Mouse (Mus musculus) G1E (cell line): ENCODE results near the gene 4930469K13Rik. TPM values are rescaled to one million over a fixed set of nuclear protein-coding genes. Genes with fewer than 3 reads are reported as not detected.

ENCODE experiments used
- ATAC-seq: 2 replicates; pipeline ENCODE4 v1.8.0; 2016; ENCODE audit warnings: mild to moderate bottlenecking; ENCODE audit not compliant: insufficient number of reproducible peaks, poor library complexity, low FRiP score, severe bottlenecking; ENCODE audit errors: extremely low read depth
- DNase-seq: peaks from one replicate; pipeline ENCODE4 v3.0.0; 2012; ENCODE audit warnings: low spot score
- H3K27me3 ChIP-seq: 2 replicates; pipeline ENCODE4 v1.6.1; 2012; ENCODE audit warnings: mild to moderate bottlenecking, low read length, inconsistent platforms; ENCODE audit not compliant: insufficient read depth
- H3K36me3 ChIP-seq: replicated peaks from 2 replicates; pipeline ENCODE3; 2012; ENCODE audit warnings: mild to moderate bottlenecking, inconsistent platforms
- H3K4me1 ChIP-seq: 2 replicates; pipeline ENCODE4 v1.6.1; 2012; ENCODE audit warnings: low read depth, low read length, inconsistent platforms, mixed read lengths; ENCODE audit not compliant: insufficient read depth
- H3K4me3 ChIP-seq: 2 replicates; pipeline ENCODE4 v1.5.1; 2012; ENCODE audit warnings: low read depth, mild to moderate bottlenecking, inconsistent platforms, low read length, moderate library complexity, mixed read lengths
- H3K9me3 ChIP-seq: replicated peaks from 2 replicates; pipeline ENCODE4 v1.6.1; 2012; ENCODE audit warnings: inconsistent platforms
- CTCF ChIP-seq: IDR thresholded peaks from 2 replicates; pipeline ENCODE4 v1.5.1; 2012; ENCODE audit warnings: low read depth, low read length, inconsistent platforms, mixed read lengths
- GATA1 ChIP-seq: IDR thresholded peaks from 2 replicates; pipeline ENCODE4 v1.6.1; 2012; ENCODE audit warnings: borderline replicate concordance, low read length, inconsistent platforms, mixed read lengths
- GATA2 ChIP-seq: IDR thresholded peaks from 2 replicates; pipeline ENCODE4 v1.6.1; 2012; ENCODE audit warnings: low read depth, low read length, inconsistent platforms, borderline replicate concordance
- POLR2AphosphoS5 ChIP-seq: IDR thresholded peaks from 2 replicates; pipeline ENCODE4 v1.6.1; 2012; ENCODE audit warnings: low read depth, low read length, inconsistent platforms; ENCODE audit not compliant: insufficient replicate concordance
- TAL1 ChIP-seq: conservative IDR thresholded peaks from 2 replicates; pipeline ENCODE4 v1.6.1; 2012; ENCODE audit warnings: low read depth, low read length, inconsistent platforms, mixed read lengths
- polyA plus RNA-seq: library from polyadenylated mRNA; stranded (reverse); fragments of >175 nt; gene quantifications from 2 replicates; pipeline ENCODE4 v1.2.3, GENCODE M21; 2012
- total RNA-seq, 2 experiments: library from RNA; stranded (forward) in 1 of 2; stranded (reverse) in 1 of 2; fragments of 200-1000 nt in 1 of 2; fragments of >200 nt in 1 of 2; fragmentation: Nextera tagmentation in 1 of 2; gene quantifications; 2 replicates each; pipeline ENCODE4 v1.2.3; 2014 to 2017

Gene 4930469K13Rik
- total and polyA plus RNA-seq, 3 experiments, result not detected

DNA sequence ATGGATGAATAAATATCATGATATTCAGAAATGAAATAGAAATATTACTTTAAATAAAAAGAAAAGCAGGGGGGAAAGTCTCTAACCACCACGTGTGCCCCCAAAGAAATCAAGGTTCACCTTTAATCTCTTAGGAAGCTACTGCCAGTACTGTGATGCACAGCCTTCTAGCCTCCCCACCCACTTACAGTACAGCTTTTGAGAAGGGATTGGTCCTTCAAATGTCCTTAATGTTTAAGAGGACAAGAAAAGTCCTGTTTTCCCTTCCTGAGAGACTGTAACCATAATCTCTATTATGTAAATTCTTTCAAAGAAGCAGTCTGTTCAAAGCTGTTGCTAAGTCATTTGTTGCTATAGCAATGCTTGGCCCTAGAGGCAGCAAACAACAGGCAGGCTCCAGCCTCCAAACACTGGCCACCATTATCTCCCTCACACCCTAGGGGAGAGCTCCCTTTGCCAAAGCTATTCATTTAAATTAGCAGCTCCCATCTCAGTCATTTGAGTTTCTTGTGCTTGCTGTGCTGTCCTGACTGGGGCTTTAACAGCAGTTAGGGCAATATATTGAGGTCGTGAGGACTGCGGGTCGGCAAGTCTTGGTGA is 14.5 kb upstream of the 4930469K13Rik start:
- peaks cover 2% of the 10 kb centered on the region for H3K27me3 ChIP-seq
- no peak for ATAC-seq
- H3K4me1 ChIP-seq, result no peaks in the 10 kb centered on the region

GRCm38 (mm10) chr11:34111940-34112339 is 13.6 kb upstream of the 4930469K13Rik start:
- no peak for TF ChIP-seq TAL1
- no peak for TF ChIP-seq POLR2AphosphoS5
- no peak for TF ChIP-seq GATA2
- no peak for TF ChIP-seq CTCF
- TF ChIP-seq GATA1, result no peak
- peaks cover 2% of the 10 kb centered on the region for H3K27me3 ChIP-seq
- H3K4me1 ChIP-seq, result no peaks in the 10 kb centered on the region
- H3K4me3 ChIP-seq, result no peak overlapping the region
- no peaks in the 10 kb centered on the region for H3K36me3 ChIP-seq
- ATAC-seq (no peak), DNase-seq (no peak)
- H3K9me3 ChIP-seq, result no peaks in the 10 kb centered on the region

More for the DNA sequence above, 14.5 kb upstream of the 4930469K13Rik start:
- DNase-seq, result no peak
- H3K36me3 ChIP-seq, result no peaks in the 10 kb centered on the region
- H3K4me3 ChIP-seq, result no peak overlapping the region
- no peak for TF ChIP-seq POLR2AphosphoS5
- no peaks in the 10 kb centered on the region for H3K9me3 ChIP-seq

DNA sequence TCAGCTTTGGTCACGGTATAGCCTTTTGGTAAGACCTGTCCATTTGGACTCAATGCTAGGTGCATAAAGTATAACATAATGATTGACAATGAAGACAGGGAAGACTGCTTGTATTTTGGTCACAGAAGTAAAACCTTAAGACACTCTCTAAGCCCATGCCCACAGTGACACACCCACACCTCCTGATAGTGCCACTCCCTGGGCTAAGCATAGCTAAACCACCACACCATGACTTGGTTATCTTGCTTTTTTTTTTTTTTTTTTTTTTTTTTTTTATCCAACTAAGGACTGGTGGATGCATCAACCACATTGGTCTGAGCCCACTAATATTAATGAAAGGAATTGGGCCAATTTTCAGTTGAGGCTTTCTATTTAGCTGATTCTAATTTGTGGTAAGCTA is 10.9 kb upstream of the 4930469K13Rik start:
- TF ChIP-seq CTCF (no peak), GATA2 (no peak)
- peaks cover 12% of the 10 kb centered on the region for H3K27me3 ChIP-seq
- no peaks in the 10 kb centered on the region for H3K36me3 ChIP-seq
- no peak overlapping the region for H3K4me3 ChIP-seq
- ATAC-seq (no peak), DNase-seq (no peak)
- H3K4me1 ChIP-seq, result no peaks in the 10 kb centered on the region
- 0 out of 2 replicates have a peak, but pooled peaks cover 3% of the 10 kb centered on the region for H3K9me3 ChIP-seq

DNA sequence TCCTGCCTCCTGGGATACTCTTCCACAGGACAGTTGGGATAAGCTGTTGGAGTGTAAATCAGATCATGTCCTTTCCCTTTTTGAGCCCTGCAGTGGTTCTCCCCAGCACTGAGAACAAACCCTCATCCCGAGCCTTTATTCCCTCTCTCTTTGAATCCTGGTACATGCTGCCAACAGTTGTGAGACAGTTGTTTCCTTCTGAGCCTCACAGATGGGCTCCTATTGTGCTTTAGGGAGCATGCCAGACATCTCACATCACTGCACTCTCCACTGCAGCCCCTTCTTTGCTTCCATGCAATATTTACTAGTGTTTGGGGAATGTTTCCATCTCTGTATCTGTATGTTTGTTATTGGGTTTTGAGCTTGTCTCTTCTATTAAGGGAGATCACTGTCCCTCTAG is 6.6 kb upstream of the 4930469K13Rik start:
- peaks cover 11% of the 10 kb centered on the region; the same call in 1 of the 2 replicates for H3K27me3 ChIP-seq
- H3K9me3 ChIP-seq, result 0 out of 2 replicates have a peak, but pooled peaks cover 5% of the 10 kb centered on the region
- DNase-seq, result no peak
- TF ChIP-seq GATA2, result no peak
- TF ChIP-seq GATA1, result no peak
- TF ChIP-seq TAL1, result no peak
- TF ChIP-seq POLR2AphosphoS5, result no peak
- TF ChIP-seq CTCF, result no peak
- H3K4me1 ChIP-seq, result no peaks in the 10 kb centered on the region
- ATAC-seq, result no peak
- no peaks in the 10 kb centered on the region for H3K36me3 ChIP-seq
- no peak overlapping the region for H3K4me3 ChIP-seq

GRCm38 (mm10) chr11:34101827-34102226 is 3.5 kb upstream of the 4930469K13Rik start:
- Histone ChIP-seq H3K4me1 (no peaks in the 10 kb centered on the region), H3K27me3 (peaks cover 11% of the 10 kb centered on the region; the same call in 1 of the 2 replicates)

GRCm38 (mm10) chr11:34087064-34087463 is 11.3 kb downstream of the 4930469K13Rik start:
- DNase-seq (no peak), ATAC-seq (no peak)
- Histone ChIP-seq H3K27me3 (no peaks in the 10 kb centered on the region), H3K36me3 (peaks cover 86% of the 10 kb centered on the region), H3K9me3 (peaks cover 7% of the 10 kb centered on the region; the same call in 1 of the 2 replicates), H3K4me1 (no peaks in the 10 kb centered on the region), H3K4me3 (no peak overlapping the region)
- TF ChIP-seq TAL1 (no peak), CTCF (no peak), GATA1 (no peak), POLR2AphosphoS5 (no peak), GATA2 (no peak)

More at GRCm38 (mm10) chr11:34101827-34102226, 3.5 kb upstream of the 4930469K13Rik start:
- Histone ChIP-seq H3K4me3 (no peak overlapping the region), H3K36me3 (peaks cover 6% of the 10 kb centered on the region), H3K9me3 (peaks cover 10% of the 10 kb centered on the region; the same call in 1 of the 2 replicates)
- DNase-seq, result no peak
- no peak for ATAC-seq
- TF ChIP-seq POLR2AphosphoS5, result no peak
- TF ChIP-seq TAL1, result no peak
- no peak for TF ChIP-seq CTCF
- no peak for TF ChIP-seq GATA2
- no peak for TF ChIP-seq GATA1
